Mouse (Mus musculus) spleen, adult 2 months (tissue): ENCODE data around the gene Snx9.

ENCODE experiments used
- CTCF ChIP-seq: fragments of 200-500 bp; IDR thresholded peaks from 2 replicates; pipeline ENCODE4 v1.5.1; 2011; ENCODE audit warnings: mild to moderate bottlenecking, inconsistent platforms; ENCODE audit not compliant: insufficient read depth, insufficient read length, insufficient replicate concordance; ENCODE audit errors: extremely low read depth
- POLR2A ChIP-seq: fragments of 200-500 bp; IDR thresholded peaks from 2 replicates; pipeline ENCODE4 v1.6.1; 2011; ENCODE audit warnings: low read depth, low read length, inconsistent platforms

DNA sequence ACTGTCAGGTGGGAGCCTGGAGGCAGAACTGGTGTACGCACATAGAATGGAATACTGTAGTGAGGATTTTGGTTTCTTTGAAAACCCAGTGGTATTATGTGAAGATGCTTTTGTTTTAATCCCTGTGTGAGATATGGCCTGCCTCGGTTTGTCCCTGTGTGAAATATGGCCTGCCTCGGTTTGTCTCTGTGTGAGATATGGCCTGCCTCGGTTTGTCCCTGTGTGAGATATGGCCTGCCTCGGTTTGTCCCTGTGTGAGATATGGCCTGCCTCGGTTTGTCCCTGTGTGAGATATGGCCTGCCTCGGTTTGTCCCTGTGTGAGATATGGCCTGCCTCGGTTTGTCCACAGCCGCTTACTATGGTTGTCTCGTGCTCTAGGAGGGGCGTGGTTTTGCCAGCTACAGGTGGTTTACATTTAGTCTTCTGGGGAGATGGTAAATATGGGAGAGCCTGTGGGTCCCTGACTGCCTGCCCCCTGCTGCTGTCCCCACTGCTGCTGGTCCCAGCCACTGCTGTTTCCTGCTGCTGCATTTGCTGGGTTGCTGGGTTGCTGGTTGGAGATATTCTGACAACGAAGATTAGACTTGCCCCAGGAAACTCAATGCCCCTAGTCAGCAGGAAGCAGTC, 48.9 kb upstream of the Snx9 start:
- TF ChIP-seq POLR2A, result no peak
- TF ChIP-seq CTCF, result no peak
